Mouse (Mus musculus): ENCODE results near the gene Arhgef40.
"Not testable (repeated sequence)": the region's sequence is repeated elsewhere in the genome, so short reads cannot be mapped to it uniquely, and the experiment has no call there.

The Arhgef40 gene

GRCm38 (mm10) chr14:52018248-52019050 lies 33.9 kb downstream of the Arhgef40 start:
- DNase-seq (ENCODE audit: extremely low spot score, low spot score): no peak

- DNase-seq (ENCODE audit: extremely low spot score, low spot score): no peak
Measured at GRCm38 (mm10) chr14:52019051-52019589, 34.6 kb downstream of the Arhgef40 start.

GRCm38 (mm10) chr14:52019590-52020340 lies 35.2 kb downstream of the Arhgef40 start:
- DNase-seq (ENCODE audit: extremely low spot score, low spot score): peak; percentile 98

GRCm38 (mm10) chr14:52020486-52021137 lies 36.1 kb downstream of the Arhgef40 start, which contains the start of gene Zfp219:
Zfp219 (minus strand) TSS chr14:52020733.
- no peak for DNase-seq (ENCODE audit: extremely low spot score, low spot score)

- no peak for DNase-seq (ENCODE audit: extremely low spot score, low spot score)
Measured at GRCm38 (mm10) chr14:52021138-52021529, 36.6 kb downstream of the Arhgef40 start.

GRCm38 (mm10) chr14:52021568-52022212 lies 37.2 kb downstream of the Arhgef40 start:
- no peak for DNase-seq (ENCODE audit: extremely low spot score, low spot score)

- no peak for DNase-seq (ENCODE audit: extremely low spot score, low spot score)
Measured at GRCm38 (mm10) chr14:52022244-52022708, 37.8 kb downstream of the Arhgef40 start.

GRCm38 (mm10) chr14:52022709-52023459 lies 38.4 kb downstream of the Arhgef40 start:
- DNase-seq (ENCODE audit: extremely low spot score, low spot score): peak; percentile 91

- no peak for DNase-seq (ENCODE audit: extremely low spot score, low spot score)
Measured at GRCm38 (mm10) chr14:52024133-52024532, 39.6 kb downstream of the Arhgef40 start.

GRCm38 (mm10) chr14:52026342-52026741 lies 41.8 kb downstream of the Arhgef40 start:
- DNase-seq (ENCODE audit: extremely low spot score, low spot score): no peak

GRCm38 (mm10) chr14:52035926-52036325 lies 51.4 kb downstream of the Arhgef40 start:
- no peak for DNase-seq (ENCODE audit: extremely low spot score, low spot score)

GRCm38 (mm10) chr14:52039332-52039731 lies 54.8 kb downstream of the Arhgef40 start:
- DNase-seq (ENCODE audit: extremely low spot score, low spot score): no peak

- not testable (repeated sequence) for DNase-seq (ENCODE audit: extremely low spot score, low spot score)
Measured at GRCm38 (mm10) chr14:52042359-52042758, 57.8 kb downstream of the Arhgef40 start, which contains the start of gene Olfr221. Olfr221 (minus strand) TSS chr14:52042459.

- DNase-seq (ENCODE audit: extremely low spot score, low spot score): no peak
Measured at GRCm38 (mm10) chr14:52043446-52043845, 58.9 kb downstream of the Arhgef40 start.

- DNase-seq (ENCODE audit: extremely low spot score, low spot score): peak; percentile 30
Measured at GRCm38 (mm10) chr14:52044901-52045678, 60.6 kb downstream of the Arhgef40 start.

GRCm38 (mm10) chr14:52045966-52046565 lies 61.5 kb downstream of the Arhgef40 start:
- DNase-seq (ENCODE audit: extremely low spot score, low spot score): no peak

GRCm38 (mm10) chr14:52052720-52053119 lies 68.2 kb downstream of the Arhgef40 start:
- not testable (repeated sequence) for DNase-seq (ENCODE audit: extremely low spot score, low spot score)
